Mouse (Mus musculus): ENCODE results near the gene Gm20388.
"Not testable (repeated sequence)": the region's sequence is repeated elsewhere in the genome, so short reads cannot be mapped to it uniquely, and the experiment has no call there.

Gm20388 gene

GRCm38 (mm10) chr8:122568109-122568504, 2657.5 kb downstream of the Gm20388 start:
- DNase-seq: no peak

DNA sequence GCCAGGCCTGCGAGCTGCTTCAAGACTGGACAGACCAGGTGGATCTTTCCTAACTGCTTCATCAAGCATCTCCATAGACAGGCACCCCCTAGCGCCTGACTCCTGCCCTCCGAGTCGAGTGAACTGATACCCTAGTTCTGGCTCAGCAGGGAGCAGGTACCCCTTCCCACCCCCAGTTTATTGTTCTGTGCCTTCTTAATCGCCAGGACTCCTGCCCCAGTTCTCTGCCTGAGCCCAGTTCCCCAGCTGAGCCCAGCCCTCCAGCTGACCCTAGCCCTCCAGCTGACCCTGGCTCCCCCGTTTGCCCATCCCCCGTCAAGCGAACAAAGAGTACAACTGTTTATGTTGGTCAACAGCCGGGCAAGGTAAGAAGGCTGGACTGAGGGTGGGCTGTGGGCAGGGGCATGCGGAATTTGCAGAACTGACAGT, 2658.3 kb downstream of the Gm20388 start:
- peak; percentile 68 for DNase-seq

DNA sequence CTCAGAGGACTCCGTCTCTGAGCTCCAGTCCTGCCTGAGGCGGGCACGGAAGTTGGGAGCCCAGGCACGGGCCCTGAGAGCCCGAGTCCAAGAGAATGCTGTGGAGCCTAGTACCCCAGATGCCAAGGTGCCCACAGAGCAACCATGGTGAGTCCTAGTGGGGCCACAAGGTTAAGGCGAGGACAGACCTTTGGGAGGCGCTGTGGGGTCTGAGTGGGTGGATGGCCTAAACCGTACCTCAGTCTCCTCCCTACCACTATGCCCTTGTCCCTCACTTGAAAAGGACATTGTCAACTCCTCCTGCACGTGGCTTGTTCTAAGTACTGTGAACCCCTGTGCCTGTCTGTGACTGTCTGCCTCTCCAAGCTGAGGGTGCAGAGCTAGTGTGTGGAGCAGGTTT, 2658.7 kb downstream of the Gm20388 start:
- no peak for DNase-seq

DNA sequence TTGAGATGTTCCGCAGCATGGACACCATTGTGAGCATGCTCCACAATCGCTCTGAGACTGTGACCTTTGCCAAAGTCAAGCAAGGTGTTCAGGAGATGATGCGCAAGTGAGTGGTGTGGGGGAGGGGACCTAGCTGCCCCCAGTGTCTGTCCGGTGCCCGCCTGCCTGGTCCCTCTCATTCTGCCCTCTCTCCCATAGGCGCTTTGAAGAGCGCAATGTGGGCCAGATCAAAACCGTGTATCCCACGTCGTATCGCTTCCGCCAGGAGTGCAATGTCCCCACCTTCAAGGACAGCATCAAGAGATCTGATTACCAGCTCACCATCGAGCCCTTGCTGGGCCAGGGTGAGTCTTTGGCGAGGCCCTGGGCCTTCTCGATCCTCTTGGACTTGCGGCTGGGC, 2659.4 kb downstream of the Gm20388 start:
- no peak for DNase-seq

- peak; percentile 80 for DNase-seq
Observed at GRCm38 (mm10) chr8:122571153-122571552, 2660.5 kb downstream of the Gm20388 start.

- no peak for DNase-seq
Observed at GRCm38 (mm10) chr8:122571750-122572267, 2661.2 kb downstream of the Gm20388 start.

DNA sequence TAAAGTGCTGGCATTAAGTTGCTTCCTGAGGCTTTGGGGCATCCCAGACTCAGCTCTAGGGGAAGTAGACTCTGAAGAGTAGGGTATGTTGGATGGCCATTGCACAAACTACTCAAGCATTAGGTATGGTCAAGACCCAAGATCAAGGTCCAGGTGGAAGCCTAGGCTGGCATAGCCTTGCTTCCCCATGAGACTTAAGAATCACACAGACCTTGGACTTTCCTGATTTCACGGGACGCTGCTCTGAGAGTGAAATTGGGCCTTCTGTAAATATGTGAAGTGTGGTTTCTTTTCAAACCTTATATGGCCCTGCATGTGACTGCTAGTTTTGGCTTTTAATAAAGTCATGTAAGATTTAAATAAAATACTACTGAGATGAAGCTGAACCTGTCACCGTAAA, 2662.1 kb downstream of the Gm20388 start:
- no peak for DNase-seq

GRCm38 (mm10) chr8:122573176-122573575, 2662.5 kb downstream of the Gm20388 start:
- not testable (repeated sequence) for DNase-seq

DNA sequence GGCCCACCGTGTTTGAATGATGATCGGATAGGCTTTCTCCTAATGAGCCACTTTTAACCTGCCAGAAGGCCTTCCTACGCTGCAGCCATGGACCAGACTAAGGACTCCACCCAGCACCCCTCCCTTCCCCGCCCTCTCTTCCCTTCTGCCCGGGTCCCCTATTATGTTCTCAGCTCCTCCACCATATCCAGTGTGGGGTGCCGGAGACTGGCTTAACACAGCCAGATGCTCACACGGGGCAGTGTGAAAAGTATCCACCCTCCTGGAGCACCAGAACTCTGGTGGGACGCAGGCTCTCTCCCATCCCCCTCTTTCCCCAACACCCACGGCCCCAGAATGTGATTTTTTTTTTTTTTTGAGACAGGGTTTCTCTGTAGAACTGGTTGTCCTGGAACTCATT, 2662.9 kb downstream of the Gm20388 start:
- no peak for DNase-seq

GRCm38 (mm10) chr8:122574264-122574663, 2663.6 kb downstream of the Gm20388 start:
- DNase-seq: no peak

GRCm38 (mm10) chr8:122574667-122575251, 2664.1 kb downstream of the Gm20388 start:
- DNase-seq: no peak

DNA sequence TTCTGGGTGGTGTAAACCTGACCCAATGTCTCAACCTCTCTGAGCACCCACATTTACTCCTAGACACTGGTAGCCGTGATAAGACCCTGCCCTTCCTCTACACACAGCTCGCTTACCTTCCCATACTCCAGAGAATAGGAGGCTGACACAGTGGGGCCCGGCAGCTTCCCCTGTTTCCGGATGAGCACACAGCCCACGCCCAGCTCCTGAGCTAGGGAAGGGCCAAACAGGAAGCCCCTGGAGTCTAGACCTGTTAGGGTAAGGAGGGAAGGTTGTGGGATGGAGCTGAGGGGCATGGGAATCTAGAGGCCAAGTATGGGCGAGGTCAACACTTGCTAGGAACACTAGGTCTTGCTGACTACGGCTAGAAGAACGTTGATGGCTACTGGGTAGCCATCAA, 2664.6 kb downstream of the Gm20388 start:
- DNase-seq: no peak

DNA sequence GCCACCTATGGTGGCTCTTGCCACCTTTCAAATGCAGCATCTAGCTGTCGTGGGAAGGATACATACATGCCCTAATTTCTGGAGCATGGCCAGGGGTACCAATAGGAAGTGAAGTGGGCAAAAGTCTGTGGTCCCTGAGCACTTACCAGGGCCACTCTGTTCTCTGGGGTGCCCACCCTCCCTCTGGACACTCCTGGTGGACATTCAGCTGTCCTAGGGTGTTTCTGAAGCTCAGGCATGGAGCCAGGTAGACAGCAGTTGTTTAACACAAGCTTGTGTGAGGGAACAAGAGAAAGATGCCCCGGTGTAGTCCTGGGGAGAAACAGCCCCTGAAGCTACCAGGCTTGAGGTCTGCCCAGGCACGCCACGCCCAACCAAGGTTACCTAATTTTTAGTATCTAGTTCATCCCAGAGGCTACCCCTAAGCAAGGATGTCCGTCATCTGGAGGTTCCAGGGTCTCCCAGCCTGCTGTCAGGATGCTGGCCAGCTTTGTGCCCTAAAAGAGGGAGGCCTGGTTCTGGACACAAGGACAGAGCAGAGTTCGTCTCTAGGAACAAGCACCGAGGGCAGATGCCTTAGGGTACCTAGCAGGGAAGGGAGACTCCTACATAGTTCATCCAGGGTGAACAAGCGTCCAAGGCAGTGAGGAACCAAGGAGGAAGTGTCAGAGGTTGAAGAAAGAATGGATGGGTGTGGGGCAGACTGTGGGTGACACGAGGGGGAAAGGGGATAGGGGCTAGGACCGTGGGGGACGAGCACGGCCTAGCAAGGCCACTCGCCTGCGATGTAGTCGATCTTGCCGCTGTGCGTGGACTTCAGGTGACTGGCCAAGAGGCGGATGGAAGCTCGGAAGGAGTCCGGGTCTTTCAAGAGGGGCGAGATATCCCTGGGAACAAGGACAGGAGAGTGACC, 2665.3 kb downstream of the Gm20388 start:
- DNase-seq: no peak

DNA sequence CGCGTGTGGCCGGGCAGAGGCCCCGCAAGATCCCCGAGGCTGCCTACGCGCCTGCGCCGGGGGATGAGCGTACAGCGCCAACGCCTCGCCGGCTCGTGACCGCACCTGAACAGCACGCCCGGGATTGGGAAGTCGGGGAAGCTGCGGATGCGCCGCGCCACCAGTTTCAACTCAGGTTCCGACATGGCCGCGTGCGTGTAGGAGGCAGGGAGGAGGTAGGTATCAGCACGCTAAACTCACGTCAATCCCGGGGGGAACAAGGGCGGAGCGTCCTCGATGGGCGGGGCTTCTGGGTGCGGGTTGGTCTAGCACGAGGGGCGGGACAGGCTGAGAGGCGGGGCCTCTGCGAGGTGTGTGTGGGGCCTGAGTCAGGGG, 2666.0 kb downstream of the Gm20388 start, which contains the start of gene Aprt:
Gene Aprt (minus strand): TSS at position 262 of the 375 bp plus-strand sequence.
- DNase-seq: peak; percentile 97

GRCm38 (mm10) chr8:122577116-122577515, 2666.5 kb downstream of the Gm20388 start:
- DNase-seq: no peak

- DNase-seq: no peak
Observed at GRCm38 (mm10) chr8:122579196-122579595, 2668.6 kb downstream of the Gm20388 start.

DNA sequence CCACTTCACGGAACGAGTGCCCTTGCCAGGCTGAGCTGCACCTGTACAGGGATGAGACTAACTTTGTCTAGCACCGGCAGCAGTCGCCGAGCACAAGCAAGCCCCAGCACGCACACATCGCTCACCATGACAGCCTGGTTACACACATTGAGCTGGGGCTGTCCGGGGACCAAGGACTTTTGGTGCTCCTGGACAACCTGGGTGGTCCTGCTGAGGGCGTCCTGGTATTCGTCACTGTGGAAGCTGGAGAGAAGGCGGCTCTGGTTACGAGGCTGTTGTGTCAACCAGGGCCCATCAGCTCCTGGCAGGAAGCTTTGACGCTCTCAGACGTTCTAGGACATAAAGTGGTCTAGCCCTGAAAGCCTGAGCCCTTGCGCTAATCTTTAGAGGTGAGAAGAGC, 2670.3 kb downstream of the Gm20388 start:
- no peak for DNase-seq

- DNase-seq: no peak
Observed at GRCm38 (mm10) chr8:122584981-122585380, 2674.3 kb downstream of the Gm20388 start.

GRCm38 (mm10) chr8:122585411-122585891, 2674.8 kb downstream of the Gm20388 start:
- no peak for DNase-seq

- no peak for DNase-seq
Observed at GRCm38 (mm10) chr8:122586171-122586570, 2675.5 kb downstream of the Gm20388 start.

DNA sequence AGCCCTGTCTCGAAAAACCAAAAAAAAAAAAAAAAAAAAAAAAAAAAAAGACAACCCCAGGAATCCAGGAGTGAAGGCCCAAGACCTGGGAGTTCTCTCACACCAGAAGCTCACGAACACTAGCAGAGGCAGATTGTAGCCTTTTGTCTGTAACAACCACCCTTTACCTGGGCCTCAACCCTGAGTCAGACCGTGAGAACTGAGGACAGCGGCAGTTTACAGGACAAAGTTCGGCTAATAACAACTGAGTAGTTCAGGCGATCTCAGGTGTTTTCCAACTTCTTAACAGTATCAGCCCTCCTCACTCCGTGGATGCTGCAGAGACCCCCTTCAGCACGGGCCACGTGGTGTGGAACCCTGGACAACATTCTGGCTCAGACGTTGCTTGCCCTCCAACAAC, 2676.1 kb downstream of the Gm20388 start:
- no peak for DNase-seq

DNA sequence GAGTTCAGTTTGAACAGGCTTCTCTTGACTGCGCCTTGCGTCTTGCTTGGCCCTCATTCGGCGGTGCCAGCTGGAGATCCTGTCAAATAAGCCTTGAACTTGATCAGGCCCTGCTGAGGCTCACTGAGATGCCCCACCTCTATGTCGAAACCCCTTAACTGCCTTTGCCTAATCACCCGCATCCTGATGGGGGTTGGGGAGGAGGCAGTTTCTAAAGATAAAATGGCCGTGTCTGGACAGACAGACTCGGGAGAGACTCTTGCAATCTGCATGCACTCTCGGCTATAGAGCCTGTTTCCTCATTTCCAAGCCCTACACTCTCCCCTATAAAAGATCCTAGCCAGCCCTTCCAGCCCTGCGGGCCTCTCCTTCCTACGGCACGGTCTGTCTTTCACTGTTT, 2682.6 kb downstream of the Gm20388 start:
- no peak for DNase-seq

- DNase-seq: no peak
Observed at GRCm38 (mm10) chr8:122593783-122594507, 2683.3 kb downstream of the Gm20388 start.
